Mouse (Mus musculus) lung, adult 2 months (tissue): ENCODE data around the gene Eif4a1.

ENCODE experiments used
- CTCF ChIP-seq: fragments of 200-500 bp; IDR thresholded peaks from 2 replicates; pipeline ENCODE4 v1.5.1; 2011; ENCODE audit warnings: mild to moderate bottlenecking, low read length, control low read depth; ENCODE audit not compliant: insufficient read depth
- POLR2A ChIP-seq: fragments of 200-500 bp; IDR thresholded peaks from 2 replicates; pipeline ENCODE4 v1.6.1; 2011; ENCODE audit warnings: low read depth, mild to moderate bottlenecking, control low read depth, low read length, borderline replicate concordance; ENCODE audit errors: extremely low read depth

- TF ChIP-seq CTCF (no peak), POLR2A (no peak)
Measured at GRCm38 (mm10) chr11:69692196-69692811, 20.1 kb upstream of the Eif4a1 start.
